Mouse (Mus musculus) forebrain, embryonic 11.5 days (tissue): ENCODE results near the gene Smco3. TPM values are rescaled to one million over a fixed set of nuclear protein-coding genes. Genes with fewer than 3 reads are reported as not detected.

Source experiments
- ATAC-seq: fragments of 200-750 bp; cut with Nextera tagmentation; replicated peaks from 2 replicates; pipeline ENCODE4 v1.8.0; 2017; ENCODE audit warnings: moderate TSS enrichment; ENCODE audit not compliant: low FRiP score
- DNase-seq: peaks from one replicate; pipeline ENCODE4 v3.0.0-alpha.2; 2017; ENCODE audit warnings: low spot score
- H3K27ac ChIP-seq: fragments of 300-500 bp; sonication (generic); 2 replicates; pipeline ENCODE4 v1.5.1; 2014; ENCODE audit warnings: low read depth, low read length
- H3K27me3 ChIP-seq: fragments of 300-500 bp; sonication (generic); 2 replicates; pipeline ENCODE4 v1.6.1; 2014; ENCODE audit warnings: mild to moderate bottlenecking, low read length, mixed read lengths; ENCODE audit not compliant: control insufficient read depth, insufficient read depth
- H3K36me3 ChIP-seq: fragments of 300-500 bp; sonication (generic); 2 replicates; pipeline ENCODE4 v1.6.1; 2014; ENCODE audit warnings: mild to moderate bottlenecking, low read length, moderate library complexity, mixed read lengths; ENCODE audit not compliant: control insufficient read depth, insufficient read depth
- H3K4me1 ChIP-seq: fragments of 300-500 bp; sonication (generic); replicated peaks from 2 replicates; pipeline ENCODE4 v1.6.1; 2014; ENCODE audit warnings: low read length, mixed read lengths; ENCODE audit not compliant: control insufficient read depth, insufficient read depth
- H3K4me2 ChIP-seq: fragments of 300-500 bp; sonication (generic); 2 replicates; pipeline ENCODE4 v1.6.1; 2014; ENCODE audit warnings: low read depth, mild to moderate bottlenecking, low read length, moderate library complexity, mixed read lengths; ENCODE audit not compliant: severe bottlenecking
- H3K4me3 ChIP-seq: fragments of 300-500 bp; sonication (generic); 2 replicates; pipeline ENCODE4 v1.5.1; 2014; ENCODE audit warnings: low read depth, low read length
- H3K9ac ChIP-seq: fragments of 300-500 bp; sonication (generic); 2 replicates; pipeline ENCODE4 v1.6.1; 2014; ENCODE audit warnings: low read length
- H3K9me3 ChIP-seq: fragments of 300-500 bp; sonication (generic); 2 replicates; pipeline ENCODE4 v1.6.1; 2016; ENCODE audit warnings: low read length, mixed read lengths; ENCODE audit not compliant: control insufficient read depth
- WGBS: fragments of 180-500 bp; shearing (Covaris S2); extraction: QIAGEN DNeasy Blood & Tissue Kit; methylation state at CpG from one replicate; pipeline ENCODE4 v1.1.7; 2014; 5-methylcytosine and 5-hydroxymethylcytosine counted together
- polyA plus RNA-seq: library from polyadenylated mRNA; unstranded; fragments of >200 nt; fragmentation: Nextera tagmentation; extraction: Ambion mirVana; gene quantifications from 2 replicates; pipeline ENCODE4 v1.2.1, GENCODE M21; 2014

Smco3 gene
- polyA plus RNA-seq, 1 experiment from 2014 or later: not detected

DNA sequence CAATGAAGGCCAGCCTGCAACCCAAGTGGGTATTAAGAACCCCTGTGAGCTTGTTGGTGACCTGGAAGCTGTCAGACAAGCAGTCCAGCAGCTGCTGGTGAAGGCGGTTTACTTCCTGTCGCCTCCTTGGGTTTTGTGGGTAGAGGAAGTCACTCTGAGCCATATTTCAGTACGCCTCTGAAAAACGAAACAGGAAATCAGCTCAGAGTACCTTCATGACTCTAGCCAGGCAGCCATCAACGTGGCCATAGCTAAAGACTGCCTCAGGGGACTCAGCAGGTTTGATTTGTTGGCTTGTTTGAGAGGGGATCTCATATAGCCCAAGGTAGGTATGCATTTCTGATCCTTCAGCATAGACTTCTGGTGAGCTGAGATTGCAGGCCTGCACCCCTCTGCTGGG lies 3.5 kb downstream of the Smco3 start:
- no peak overlapping the region for H3K9ac ChIP-seq
- no peaks in the 10 kb centered on the region for H3K27me3 ChIP-seq
- no peak for ATAC-seq
- DNase-seq: no peak
- H3K36me3 ChIP-seq: no peaks in the 10 kb centered on the region
- H3K27ac ChIP-seq: no peak overlapping the region
- no peak overlapping the region for H3K4me3 ChIP-seq
- no peaks in the 10 kb centered on the region; the same call in 1 of the 2 replicates for H3K4me1 ChIP-seq
- 77% methylated on average over 5 of the region's 5 CpGs for WGBS
- H3K4me2 ChIP-seq: no peak overlapping the region
- no peaks in the 10 kb centered on the region for H3K9me3 ChIP-seq

GRCm38 (mm10) chr6:136828681-136829080 lies 6.6 kb downstream of the Smco3 start:
- Histone ChIP-seq H3K27ac (no peak overlapping the region), H3K4me1 (no peaks in the 10 kb centered on the region; the same call in 1 of the 2 replicates), H3K9me3 (no peaks in the 10 kb centered on the region), H3K4me2 (peak overlapping the region; percentile 43), H3K4me3 (peak overlapping the region; percentile 96), H3K9ac (peak overlapping the region; percentile 31; the same call in 1 of the 2 replicates), H3K27me3 (no peaks in the 10 kb centered on the region), H3K36me3 (no peaks in the 10 kb centered on the region; the same call in 1 of the 2 replicates)
- no peak for ATAC-seq
- WGBS: 35% methylated on average over 4 of the region's 4 CpGs
- DNase-seq: no peak

DNA sequence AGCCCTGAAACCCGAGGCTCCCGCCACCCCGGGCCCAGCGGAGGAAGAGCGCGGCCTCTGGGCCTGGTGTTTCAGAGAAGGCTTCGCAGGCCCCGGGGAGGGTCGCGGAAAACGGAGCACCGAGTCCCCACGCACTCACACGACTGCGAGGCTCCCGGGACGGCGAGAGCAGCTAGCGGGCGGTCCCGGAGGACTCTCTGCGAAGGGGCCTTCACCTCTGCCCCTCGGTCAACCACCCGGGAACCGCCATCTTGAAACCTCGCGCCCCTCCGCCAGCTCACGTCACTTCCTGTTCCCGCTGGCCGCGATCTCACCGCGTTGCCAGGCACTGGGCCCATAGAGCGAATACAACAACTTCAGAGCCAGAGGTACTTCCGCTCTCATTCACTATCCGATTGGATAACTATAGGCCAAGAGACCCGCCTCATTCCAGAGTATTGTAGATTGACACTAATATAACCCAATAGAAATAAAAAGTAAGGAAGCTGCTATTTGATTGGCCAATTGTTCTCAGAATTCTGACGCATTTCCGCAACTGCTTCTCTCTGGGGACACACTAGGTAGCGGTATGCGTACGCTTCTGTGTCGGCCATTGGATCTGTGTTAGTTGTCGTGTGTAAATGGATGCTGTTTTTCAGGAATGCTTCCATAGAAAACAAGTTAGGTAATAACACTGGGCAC lies 7.2 kb downstream of the Smco3 start, which contains the start of gene Wbp11:
Wbp11 (minus strand) TSS at position 353 of the 681 bp plus-strand sequence.
- WGBS: under 1% methylated on average over 45 of the region's 45 CpGs
- Histone ChIP-seq H3K4me1 (no peaks in the 10 kb centered on the region; the same call in 1 of the 2 replicates), H3K4me3 (peak within 1 kb of the TSS; percentile 96), H3K4me2 (peak within 1 kb of the TSS; percentile 75), H3K9me3 (no peaks in the 10 kb centered on the region), H3K36me3 (no peaks in the 10 kb centered on the region; the same call in 1 of the 2 replicates), H3K27me3 (no peaks in the 10 kb centered on the region), H3K9ac (peak within 1 kb of the TSS; percentile 98), H3K27ac (0 out of 2 replicates have a peak within 1 kb of the TSS, but pooled peaks have one; percentile 53)
- ATAC-seq (peak; percentile 100), DNase-seq (peak; percentile 96)

GRCm38 (mm10) chr6:136827516-136827880 lies 7.8 kb downstream of the Smco3 start, which contains the start of gene BC049715:
Gene BC049715, plus strand, starts transcription at chr6:136827626.
- no peak for DNase-seq
- Histone ChIP-seq H3K4me3 (peak within 1 kb of the TSS; percentile 96), H3K9ac (peak within 1 kb of the TSS; percentile 98), H3K27me3 (no peaks in the 10 kb centered on the region), H3K4me2 (peak within 1 kb of the TSS; percentile 75), H3K9me3 (no peaks in the 10 kb centered on the region), H3K4me1 (no peaks in the 10 kb centered on the region; the same call in 1 of the 2 replicates), H3K36me3 (no peaks in the 10 kb centered on the region; the same call in 1 of the 2 replicates), H3K27ac (0 out of 2 replicates have a peak within 1 kb of the TSS, but pooled peaks have one; percentile 53)
- WGBS: under 1% methylated on average over 34 of the region's 34 CpGs
- no peak for ATAC-seq

- H3K27ac ChIP-seq: no peak overlapping the region
Measured at GRCm38 (mm10) chr6:136827116-136827515, 8.1 kb downstream of the Smco3 start.

GRCm38 (mm10) chr6:136824987-136825386 lies 10.3 kb downstream of the Smco3 start:
- Histone ChIP-seq H3K4me2 (no peak overlapping the region), H3K9me3 (no peaks in the 10 kb centered on the region), H3K36me3 (peaks cover 6% of the 10 kb centered on the region), H3K4me3 (no peak overlapping the region), H3K4me1 (no peaks in the 10 kb centered on the region; the same call in 1 of the 2 replicates), H3K27ac (no peak overlapping the region), H3K27me3 (no peaks in the 10 kb centered on the region), H3K9ac (no peak overlapping the region)
- 95% methylated on average over 8 of the region's 8 CpGs for WGBS
- DNase-seq: no peak
- no peak for ATAC-seq

More at GRCm38 (mm10) chr6:136827116-136827515, 8.1 kb downstream of the Smco3 start:
- peak overlapping the region; percentile 96 for H3K4me3 ChIP-seq
- ATAC-seq (no peak), DNase-seq (no peak)
- 18% methylated on average over 7 of the region's 7 CpGs for WGBS
- no peaks in the 10 kb centered on the region; the same call in 1 of the 2 replicates for H3K4me1 ChIP-seq
- peak overlapping the region; percentile 75 for H3K4me2 ChIP-seq
- no peaks in the 10 kb centered on the region for H3K9me3 ChIP-seq
- no peaks in the 10 kb centered on the region; the same call in 1 of the 2 replicates for H3K36me3 ChIP-seq
- H3K27me3 ChIP-seq: no peaks in the 10 kb centered on the region
- peak overlapping the region; percentile 98 for H3K9ac ChIP-seq

DNA sequence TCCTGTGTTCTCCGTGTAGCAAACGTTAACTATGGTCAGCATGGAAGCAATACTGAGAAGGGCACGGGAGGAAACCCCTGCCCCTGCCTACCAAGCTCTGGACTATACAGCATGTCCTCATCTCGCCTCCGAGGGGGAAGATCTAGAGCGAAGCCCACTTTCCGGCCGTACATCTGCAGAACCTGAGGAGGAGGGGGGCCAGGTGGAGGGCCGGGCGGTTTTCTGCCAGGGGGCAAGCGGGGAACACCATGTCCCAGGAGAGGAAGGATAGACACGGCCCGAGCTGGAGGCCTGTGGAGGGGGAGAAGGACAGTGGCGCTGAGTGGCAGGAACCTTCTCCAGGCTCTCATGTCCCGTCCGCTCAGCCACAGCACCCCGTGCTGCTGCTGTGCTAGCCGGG lies 14.2 kb downstream of the Smco3 start:
- no peak overlapping the region for H3K27ac ChIP-seq
- H3K4me1 ChIP-seq: no peaks in the 10 kb centered on the region
- ATAC-seq (no peak), DNase-seq (no peak)
- H3K4me2 ChIP-seq: no peak overlapping the region
- no peaks in the 10 kb centered on the region for H3K27me3 ChIP-seq
- H3K9me3 ChIP-seq: no peaks in the 10 kb centered on the region
- H3K36me3 ChIP-seq: peaks cover 25% of the 10 kb centered on the region
- H3K9ac ChIP-seq: no peak overlapping the region
- H3K4me3 ChIP-seq: no peak overlapping the region
- WGBS: 96% methylated on average over 18 of the region's 18 CpGs

GRCm38 (mm10) chr6:136820381-136820780 lies 14.9 kb downstream of the Smco3 start:
- Histone ChIP-seq H3K4me2 (no peak overlapping the region), H3K4me3 (no peak overlapping the region), H3K4me1 (no peaks in the 10 kb centered on the region), H3K27me3 (no peaks in the 10 kb centered on the region), H3K9ac (no peak overlapping the region), H3K36me3 (peaks cover 31% of the 10 kb centered on the region), H3K9me3 (no peaks in the 10 kb centered on the region), H3K27ac (no peak overlapping the region)
- no peak for DNase-seq
- ATAC-seq: no peak
- 97% methylated on average over 21 of the region's 21 CpGs for WGBS
